Mouse (Mus musculus) neural tube, embryonic 12.5 days (tissue): ENCODE results near the gene Dyrk1a. TPM values are rescaled to one million over a fixed set of nuclear protein-coding genes. Genes with fewer than 3 reads are reported as not detected.

ENCODE experiments used
- ATAC-seq: fragments of 200-750 bp; cut with Nextera tagmentation; 2 replicates; pipeline ENCODE4 v1.8.0; 2017; ENCODE audit warnings: low read depth, mild to moderate bottlenecking, moderate TSS enrichment, moderate library complexity; ENCODE audit not compliant: low FRiP score
- H3K27ac ChIP-seq: fragments of 300-500 bp; sonication (generic); 2 replicates; pipeline ENCODE4 v1.5.1; 2016
- H3K27me3 ChIP-seq: fragments of 300-500 bp; sonication (generic); replicated peaks from 2 replicates; pipeline ENCODE4 v1.6.1; 2016; ENCODE audit warnings: mild to moderate bottlenecking
- H3K36me3 ChIP-seq: fragments of 300-500 bp; sonication (generic); 2 replicates; pipeline ENCODE4 v1.6.1; 2016; ENCODE audit warnings: mild to moderate bottlenecking
- H3K4me1 ChIP-seq: fragments of 300-500 bp; sonication (generic); 2 replicates; pipeline ENCODE4 v1.6.1; 2016
- H3K4me2 ChIP-seq: fragments of 300-500 bp; sonication (generic); replicated peaks from 2 replicates; pipeline ENCODE4 v1.6.1; 2016; ENCODE audit warnings: mild to moderate bottlenecking
- H3K4me3 ChIP-seq: fragments of 300-500 bp; sonication (generic); 2 replicates; pipeline ENCODE4 v1.5.1; 2016
- H3K9ac ChIP-seq: fragments of 300-500 bp; sonication (generic); 2 replicates; pipeline ENCODE4 v1.6.1; 2016; ENCODE audit warnings: mild to moderate bottlenecking
- H3K9me3 ChIP-seq: fragments of 300-500 bp; sonication (generic); 2 replicates; pipeline ENCODE4 v1.6.1; 2016; ENCODE audit warnings: mild to moderate bottlenecking
- WGBS: fragments of 180-500 bp; shearing (Covaris S2); methylation state at CpG from one replicate; pipeline ENCODE4 v1.1.7; 2016; 5-methylcytosine and 5-hydroxymethylcytosine counted together
- polyA plus RNA-seq: library from polyadenylated mRNA; unstranded; fragments of >200 nt; fragmentation: Nextera tagmentation; extraction: Ambion mirVana; gene quantifications from 2 replicates; pipeline ENCODE4 v1.2.1, GENCODE M21; 2016

Dyrk1a gene
- 10.0 and 11.8 TPM in 2 replicates for polyA plus RNA-seq

DNA sequence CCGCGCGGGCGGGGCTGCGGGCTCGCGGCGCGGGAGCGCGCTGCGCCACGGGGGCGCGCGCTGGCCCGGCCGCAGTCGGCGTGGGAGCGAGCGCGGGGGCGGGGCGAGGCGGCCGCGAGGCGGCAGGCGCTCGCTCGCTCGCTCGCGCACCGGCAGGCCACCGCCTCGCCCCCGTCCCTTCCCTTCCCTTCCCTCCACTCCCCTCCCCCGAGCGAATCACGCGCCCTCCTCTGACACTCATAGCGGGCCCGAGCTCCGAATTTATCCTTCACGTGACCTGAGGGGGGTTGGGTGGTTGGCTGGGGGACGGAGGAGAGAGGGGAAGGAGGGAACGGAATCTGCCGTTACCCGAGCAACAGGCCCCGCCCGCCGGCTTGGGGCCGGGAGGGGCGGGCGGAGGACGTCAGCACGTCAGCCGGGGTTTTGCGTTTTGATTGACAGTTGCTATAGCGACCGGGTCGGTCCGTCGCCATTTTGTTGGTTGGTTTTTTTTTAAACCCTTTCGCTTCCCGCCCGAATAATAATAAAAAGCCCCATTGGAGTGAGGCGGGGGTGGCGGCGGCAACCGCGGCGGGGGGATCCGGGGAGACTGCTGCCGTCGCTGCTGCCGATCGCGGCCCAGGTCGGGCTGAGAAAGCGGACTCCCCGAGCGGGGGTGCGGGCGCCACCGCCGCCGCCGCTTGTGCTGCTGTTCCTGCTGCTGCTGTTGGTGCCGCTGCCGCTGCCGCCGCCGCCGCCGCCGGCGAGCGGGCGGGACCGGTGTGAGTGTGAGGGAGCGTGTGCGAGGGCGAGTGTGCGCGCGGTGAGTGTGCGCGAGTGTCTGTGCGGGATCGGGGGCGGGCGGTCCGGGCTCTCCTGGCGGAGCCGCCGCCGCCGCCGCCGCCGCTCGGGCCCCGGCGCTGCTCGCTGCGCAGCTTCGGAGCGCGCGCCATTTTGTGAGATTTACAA, at the start of gene Dyrk1a:
Dyrk1a (plus strand) TSS at position 782 of the 948 bp plus-strand sequence.
- peak; percentile 94 for ATAC-seq
- Histone ChIP-seq H3K9me3 (no peaks in the 10 kb centered on the region), H3K27me3 (no peaks in the 10 kb centered on the region), H3K4me3 (peak within 1 kb of the TSS; percentile 99), H3K36me3 (no peaks in the 10 kb centered on the region), H3K4me2 (peak within 1 kb of the TSS; percentile 76), H3K4me1 (peaks cover 21% of the 10 kb centered on the region), H3K27ac (peak within 1 kb of the TSS; percentile 100), H3K9ac (peak within 1 kb of the TSS; percentile 100)
- under 1% methylated on average over 93 of the region's 133 CpGs for WGBS

DNA sequence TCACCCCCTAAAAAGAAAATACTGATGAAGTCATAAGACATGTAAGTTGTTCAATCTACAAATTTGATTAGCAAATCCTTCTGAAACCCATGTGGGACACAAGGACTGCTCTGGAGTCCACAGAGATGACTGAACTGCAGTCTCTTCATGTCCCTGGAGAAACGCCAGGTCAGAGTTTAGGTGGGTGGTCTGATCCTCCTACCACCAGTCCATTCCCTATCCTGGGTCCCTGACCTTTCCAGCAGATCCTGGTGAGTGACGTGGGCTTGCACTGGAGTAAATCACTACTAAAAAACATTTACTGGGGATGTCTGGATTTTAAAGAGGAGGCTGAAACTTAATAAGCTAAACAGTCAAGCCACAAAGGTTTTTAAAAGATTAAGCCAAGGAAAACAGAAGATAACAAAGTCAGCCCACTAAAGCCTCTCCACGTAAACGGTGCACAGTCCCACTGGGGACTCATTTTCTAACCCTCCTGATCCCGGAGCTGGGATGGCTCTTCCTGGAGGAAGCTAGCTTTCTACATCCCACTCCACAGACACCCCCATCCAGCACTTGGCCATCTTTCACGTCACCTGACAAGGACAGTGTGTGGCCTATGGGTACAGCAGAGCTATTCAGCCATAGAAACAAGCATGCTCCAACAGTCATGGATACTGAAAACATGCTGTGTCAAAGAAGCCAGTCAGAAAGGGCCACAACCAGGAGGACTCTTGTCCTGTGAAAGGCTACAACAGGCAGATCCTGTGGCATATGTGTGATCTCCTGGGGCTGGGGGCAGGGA, 46.0 kb upstream of the Dyrk1a start:
- Histone ChIP-seq H3K36me3 (peaks cover 3% of the 10 kb centered on the region; the same call in 1 of the 2 replicates), H3K9me3 (no peaks in the 10 kb centered on the region), H3K27me3 (no peaks in the 10 kb centered on the region), H3K4me1 (peaks cover 35% of the 10 kb centered on the region), H3K4me3 (no peak overlapping the region), H3K27ac (no peak overlapping the region), H3K4me2 (0 out of 2 replicates have a peak overlapping the region, but pooled peaks have one; percentile 14), H3K9ac (no peak overlapping the region)
- ATAC-seq = no peak
- 71% methylated on average over 6 of the region's 6 CpGs for WGBS

- peak overlapping the region; percentile 68 for H3K4me2 ChIP-seq
- H3K9ac ChIP-seq = no peak overlapping the region
- H3K4me3 ChIP-seq = no peak overlapping the region
- peaks cover 29% of the 10 kb centered on the region for H3K4me1 ChIP-seq
- WGBS = 74% methylated on average over 9 of the region's 9 CpGs
- no peaks in the 10 kb centered on the region for H3K27me3 ChIP-seq
- peaks cover 3% of the 10 kb centered on the region; the same call in 1 of the 2 replicates for H3K36me3 ChIP-seq
- H3K27ac ChIP-seq = no peak overlapping the region
- no peaks in the 10 kb centered on the region for H3K9me3 ChIP-seq
- no peak for ATAC-seq
These were observed 45.1 kb upstream of the Dyrk1a start for GRCm38 (mm10) chr16:94524691-94525090.

- Histone ChIP-seq H3K27me3 (no peaks in the 10 kb centered on the region), H3K4me1 (peaks cover 27% of the 10 kb centered on the region), H3K9ac (peak overlapping the region; percentile 69), H3K4me3 (peak overlapping the region; percentile 77), H3K9me3 (no peaks in the 10 kb centered on the region), H3K36me3 (peaks cover 3% of the 10 kb centered on the region; the same call in 1 of the 2 replicates), H3K27ac (peak overlapping the region; percentile 83), H3K4me2 (peak overlapping the region; percentile 68)
- peak; percentile 81 for ATAC-seq
- WGBS = under 1% methylated on average over 24 of the region's 24 CpGs
These were observed 43.9 kb upstream of the Dyrk1a start for GRCm38 (mm10) chr16:94525955-94526343.

GRCm38 (mm10) chr16:94526344-94527151, 43.3 kb upstream of the Dyrk1a start, which contains the start of gene Vps26c:
TSS of gene Vps26c (minus strand) at chr16:94526830.
- ATAC-seq = peak; percentile 94
- H3K4me2 ChIP-seq = peak within 1 kb of the TSS; percentile 68
- H3K36me3 ChIP-seq = peaks cover 3% of the 10 kb centered on the region; the same call in 1 of the 2 replicates
- WGBS = under 1% methylated on average over 93 of the region's 93 CpGs
- no peaks in the 10 kb centered on the region for H3K9me3 ChIP-seq
- H3K9ac ChIP-seq = peak within 1 kb of the TSS; percentile 69
- peak within 1 kb of the TSS; percentile 83 for H3K27ac ChIP-seq
- H3K4me3 ChIP-seq = peak within 1 kb of the TSS; percentile 77
- H3K27me3 ChIP-seq = no peaks in the 10 kb centered on the region
- peaks cover 27% of the 10 kb centered on the region for H3K4me1 ChIP-seq

DNA sequence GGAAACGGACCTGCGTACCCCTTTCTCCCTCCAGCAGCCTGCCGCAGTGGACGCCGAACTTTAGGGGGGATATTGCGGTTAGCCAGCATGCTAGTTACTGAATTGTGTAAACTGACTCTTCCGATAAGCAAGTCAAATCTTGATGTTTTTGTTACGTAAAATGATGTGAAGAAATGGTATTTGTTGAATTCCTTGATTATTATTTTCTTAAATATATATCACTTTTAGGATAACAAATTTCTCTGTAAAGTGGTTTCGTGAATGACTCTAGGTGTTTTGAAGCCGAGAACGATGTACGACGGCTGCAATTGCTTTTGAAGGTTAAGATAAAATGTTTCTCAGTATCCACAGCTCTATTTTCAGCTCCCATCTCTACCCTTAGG, 42.7 kb upstream of the Dyrk1a start:
- ATAC-seq = no peak
- Histone ChIP-seq H3K4me3 (peak overlapping the region; percentile 77), H3K27me3 (no peaks in the 10 kb centered on the region), H3K9me3 (no peaks in the 10 kb centered on the region), H3K4me2 (peak overlapping the region; percentile 68), H3K36me3 (no peaks in the 10 kb centered on the region), H3K27ac (peak overlapping the region; percentile 83), H3K9ac (peak overlapping the region; percentile 69), H3K4me1 (peaks cover 27% of the 10 kb centered on the region)
- WGBS = 9% methylated on average over 13 of the region's 13 CpGs

GRCm38 (mm10) chr16:94527546-94527945, 42.3 kb upstream of the Dyrk1a start:
- Histone ChIP-seq H3K4me3 (peak overlapping the region; percentile 77), H3K27me3 (no peaks in the 10 kb centered on the region), H3K4me2 (peak overlapping the region; percentile 68), H3K9ac (peak overlapping the region; percentile 69), H3K27ac (no peak overlapping the region), H3K4me1 (peaks cover 27% of the 10 kb centered on the region), H3K9me3 (no peaks in the 10 kb centered on the region), H3K36me3 (no peaks in the 10 kb centered on the region)
- no peak for ATAC-seq
- WGBS = 78% methylated on average over 3 of the region's 3 CpGs

GRCm38 (mm10) chr16:94531268-94531667, 38.5 kb upstream of the Dyrk1a start:
- Histone ChIP-seq H3K4me3 (no peak overlapping the region), H3K9ac (no peak overlapping the region), H3K36me3 (no peaks in the 10 kb centered on the region), H3K27ac (no peak overlapping the region), H3K4me2 (no peak overlapping the region), H3K4me1 (peaks cover 5% of the 10 kb centered on the region; the same call in 1 of the 2 replicates), H3K27me3 (no peaks in the 10 kb centered on the region), H3K9me3 (no peaks in the 10 kb centered on the region)
- 85% methylated on average over 4 of the region's 4 CpGs for WGBS
- no peak for ATAC-seq

GRCm38 (mm10) chr16:94533679-94534078, 36.1 kb upstream of the Dyrk1a start:
- Histone ChIP-seq H3K27ac (no peak overlapping the region), H3K27me3 (no peaks in the 10 kb centered on the region), H3K9me3 (no peaks in the 10 kb centered on the region), H3K4me1 (no peaks in the 10 kb centered on the region), H3K36me3 (no peaks in the 10 kb centered on the region), H3K4me3 (no peak overlapping the region), H3K4me2 (no peak overlapping the region), H3K9ac (no peak overlapping the region)
- ATAC-seq = no peak
- 84% methylated on average over 6 of the region's 6 CpGs for WGBS

DNA sequence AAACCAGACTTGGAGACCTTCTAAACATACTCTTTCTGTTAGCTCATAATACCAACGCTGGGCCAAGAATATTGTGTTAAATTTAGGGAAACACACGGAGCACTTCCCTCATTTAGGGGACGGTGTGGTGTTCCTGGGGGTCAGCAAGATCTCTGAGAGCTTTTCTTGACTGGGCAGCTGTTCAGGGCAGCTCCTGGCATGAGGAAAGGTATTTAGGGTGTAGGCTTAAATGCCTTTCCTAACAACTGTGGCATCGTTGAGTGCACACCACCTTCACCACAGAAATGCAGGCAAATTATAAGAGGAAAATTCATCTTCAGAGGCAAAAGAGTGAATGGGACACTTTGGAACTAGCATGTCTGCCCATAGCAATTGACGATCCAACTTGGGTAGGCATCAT, 34.1 kb upstream of the Dyrk1a start:
- WGBS = 94% methylated on average over 5 of the region's 5 CpGs
- Histone ChIP-seq H3K27ac (no peak overlapping the region), H3K4me2 (no peak overlapping the region), H3K4me3 (no peak overlapping the region), H3K27me3 (no peaks in the 10 kb centered on the region), H3K9me3 (no peaks in the 10 kb centered on the region), H3K4me1 (no peaks in the 10 kb centered on the region), H3K36me3 (no peaks in the 10 kb centered on the region), H3K9ac (no peak overlapping the region)
- ATAC-seq = no peak

GRCm38 (mm10) chr16:94536417-94537158, 33.2 kb upstream of the Dyrk1a start:
- Histone ChIP-seq H3K4me1 (no peaks in the 10 kb centered on the region), H3K27ac (no peak overlapping the region), H3K27me3 (no peaks in the 10 kb centered on the region), H3K4me3 (no peak overlapping the region), H3K4me2 (no peak overlapping the region), H3K36me3 (no peaks in the 10 kb centered on the region), H3K9me3 (no peaks in the 10 kb centered on the region), H3K9ac (no peak overlapping the region)
- WGBS = 64% methylated on average over 7 of the region's 7 CpGs
- no peak for ATAC-seq
